Mouse (Mus musculus): ENCODE measurements at regions not wholly inside any gene's neighbourhood (a gene's known extent, or its start where the extent isn't known, plus 50 kb on each side); places are given as distances from the start of the nearest gene placed in this dataset.

DNA sequence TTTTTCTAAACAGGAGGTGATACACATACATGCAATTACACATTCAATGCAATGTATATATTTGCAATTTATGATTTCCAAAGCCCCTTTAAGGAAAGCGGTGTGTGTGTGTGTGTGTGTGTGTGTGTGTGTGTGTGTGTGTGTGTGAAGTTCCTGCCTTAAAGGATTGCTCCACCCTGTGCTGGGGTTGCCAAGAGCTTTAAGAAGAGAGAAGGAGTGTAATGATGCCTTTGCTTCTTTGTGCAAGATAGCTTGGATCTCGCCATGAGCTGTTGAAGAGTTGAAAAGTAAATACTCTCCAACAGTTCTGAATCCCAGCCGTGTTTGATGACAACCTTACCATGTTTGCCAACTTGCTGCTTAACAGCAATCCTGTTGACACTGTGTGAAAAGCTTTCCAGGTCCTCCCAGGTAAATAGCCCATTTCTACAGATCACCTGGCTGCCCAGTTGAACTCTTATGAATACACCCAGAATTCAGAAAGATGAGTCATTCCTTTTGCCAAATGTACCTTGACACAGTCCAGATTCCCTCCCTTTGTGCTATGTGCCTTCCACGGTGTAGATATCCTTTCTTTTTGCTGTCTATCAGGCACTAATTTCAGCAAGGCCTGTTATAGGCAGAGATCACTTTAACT lies 216.3 kb downstream of the Ikzf2 start:
- no peaks in the 10 kb centered on the region for H3K9me3 ChIP-seq (ENCODE audit: control insufficient read depth, low read length)
- H3K9ac ChIP-seq (replicated peaks; ENCODE audit: low read length), result no peak overlapping the region
- no peaks in the 10 kb centered on the region for H3K4me1 ChIP-seq (ENCODE audit: control insufficient read depth, insufficient read depth, low read length)
- H3K27me3 ChIP-seq (ENCODE audit: control insufficient read depth, insufficient read depth, low read length), result no peaks in the 10 kb centered on the region
- 90% methylated on average over 4 of the region's 4 CpGs for WGBS
- ATAC-seq (ENCODE audit: low FRiP score, low TSS enrichment) (no peak), DNase-seq (no peak)
- H3K27ac ChIP-seq (replicated peaks; ENCODE audit: low read depth, low read length), result no peak overlapping the region
- H3K4me3 ChIP-seq (replicated peaks; ENCODE audit: low read depth, low read length), result no peak overlapping the region
- no peak overlapping the region for H3K4me2 ChIP-seq (ENCODE audit: low read length)
- no peaks in the 10 kb centered on the region for H3K36me3 ChIP-seq (ENCODE audit: control insufficient read depth, insufficient read depth, low read length)

- ATAC-seq (ENCODE audit: low FRiP score, low TSS enrichment), result no peak
- H3K36me3 ChIP-seq (ENCODE audit: control insufficient read depth, insufficient read depth, low read length), result no peaks in the 10 kb centered on the region
Observed at GRCm38 (mm10) chr1:69469158-69469901, 217.7 kb downstream of the Ikzf2 start.

GRCm38 (mm10) chr1:69466534-69467275 lies 220.3 kb downstream of the Ikzf2 start:
- H3K36me3 ChIP-seq (ENCODE audit: control insufficient read depth, insufficient read depth, low read length), result no peaks in the 10 kb centered on the region
- DNase-seq, result peak; percentile 9
- no peak overlapping the region for H3K9ac ChIP-seq (replicated peaks; ENCODE audit: low read length)
- no peak overlapping the region for H3K27ac ChIP-seq (replicated peaks; ENCODE audit: low read depth, low read length)
- no peaks in the 10 kb centered on the region for H3K9me3 ChIP-seq (ENCODE audit: control insufficient read depth, low read length)
- no peak overlapping the region for H3K4me3 ChIP-seq (replicated peaks; ENCODE audit: low read depth, low read length)
- ATAC-seq (ENCODE audit: low FRiP score, low TSS enrichment), result peak; percentile 24; the same call in 1 of the 2 replicates
- H3K27me3 ChIP-seq (ENCODE audit: control insufficient read depth, insufficient read depth, low read length), result no peaks in the 10 kb centered on the region
- H3K4me1 ChIP-seq (ENCODE audit: control insufficient read depth, insufficient read depth, low read length), result no peaks in the 10 kb centered on the region
- 24% methylated on average over 5 of the region's 5 CpGs for WGBS
- no peak overlapping the region for H3K4me2 ChIP-seq (ENCODE audit: low read length)

More at GRCm38 (mm10) chr1:69469158-69469901, 217.7 kb downstream of the Ikzf2 start:
- Histone ChIP-seq H3K27me3 (ENCODE audit: control insufficient read depth, insufficient read depth, low read length) (no peaks in the 10 kb centered on the region), H3K4me1 (ENCODE audit: control insufficient read depth, insufficient read depth, low read length) (no peaks in the 10 kb centered on the region), H3K9me3 (ENCODE audit: control insufficient read depth, low read length) (no peaks in the 10 kb centered on the region), H3K4me3 (replicated peaks; ENCODE audit: low read depth, low read length) (no peak overlapping the region), H3K4me2 (ENCODE audit: low read length) (no peak overlapping the region), H3K9ac (replicated peaks; ENCODE audit: low read length) (no peak overlapping the region), H3K27ac (replicated peaks; ENCODE audit: low read depth, low read length) (no peak overlapping the region)
- WGBS, result 90% methylated on average over 8 of the region's 8 CpGs
- DNase-seq, result no peak

GRCm38 (mm10) chr1:69461191-69461590 lies 225.9 kb downstream of the Ikzf2 start:
- H3K27ac ChIP-seq (replicated peaks; ENCODE audit: low read depth, low read length), result no peak overlapping the region
- ATAC-seq (ENCODE audit: low FRiP score, low TSS enrichment) (no peak), DNase-seq (no peak)
- H3K9me3 ChIP-seq (ENCODE audit: control insufficient read depth, low read length), result no peaks in the 10 kb centered on the region
- WGBS, result 81% methylated on average over 3 of the region's 3 CpGs
- no peak overlapping the region for H3K4me2 ChIP-seq (ENCODE audit: low read length)
- no peak overlapping the region for H3K4me3 ChIP-seq (replicated peaks; ENCODE audit: low read depth, low read length)
- H3K4me1 ChIP-seq (ENCODE audit: control insufficient read depth, insufficient read depth, low read length), result no peaks in the 10 kb centered on the region
- no peak overlapping the region for H3K9ac ChIP-seq (replicated peaks; ENCODE audit: low read length)
- H3K36me3 ChIP-seq (ENCODE audit: control insufficient read depth, insufficient read depth, low read length), result no peaks in the 10 kb centered on the region
- no peaks in the 10 kb centered on the region for H3K27me3 ChIP-seq (ENCODE audit: control insufficient read depth, insufficient read depth, low read length)

GRCm38 (mm10) chr1:69459899-69460298 lies 227.1 kb downstream of the Ikzf2 start:
- ATAC-seq (ENCODE audit: low FRiP score, low TSS enrichment) (no peak), DNase-seq (no peak)
- Histone ChIP-seq H3K9ac (replicated peaks; ENCODE audit: low read length) (no peak overlapping the region), H3K27ac (replicated peaks; ENCODE audit: low read depth, low read length) (no peak overlapping the region), H3K4me3 (replicated peaks; ENCODE audit: low read depth, low read length) (no peak overlapping the region), H3K27me3 (ENCODE audit: control insufficient read depth, insufficient read depth, low read length) (no peaks in the 10 kb centered on the region), H3K9me3 (ENCODE audit: control insufficient read depth, low read length) (no peaks in the 10 kb centered on the region), H3K36me3 (ENCODE audit: control insufficient read depth, insufficient read depth, low read length) (no peaks in the 10 kb centered on the region), H3K4me2 (ENCODE audit: low read length) (no peak overlapping the region), H3K4me1 (ENCODE audit: control insufficient read depth, insufficient read depth, low read length) (no peaks in the 10 kb centered on the region)

DNA sequence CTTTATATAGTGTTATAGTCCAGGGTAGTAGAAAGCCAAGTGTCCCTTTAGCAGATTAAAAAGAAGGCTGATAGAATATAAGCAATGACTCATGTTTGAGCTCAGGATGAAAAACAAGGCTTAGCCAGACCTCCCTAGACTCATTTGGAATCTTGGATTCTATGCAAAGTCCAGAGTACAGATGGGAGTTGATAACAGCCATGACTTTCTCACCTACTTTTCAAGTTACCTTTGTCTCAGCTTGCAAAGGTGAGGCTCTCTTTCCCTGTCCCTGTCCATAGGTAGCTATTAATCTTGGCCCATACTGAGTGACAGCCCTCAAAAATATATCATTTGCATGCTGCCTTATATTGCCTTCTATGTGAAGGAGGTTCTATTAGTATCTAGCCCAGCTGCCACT lies 229.6 kb downstream of the Ikzf2 start:
- no peaks in the 10 kb centered on the region for H3K9me3 ChIP-seq (ENCODE audit: control insufficient read depth, low read length)
- ATAC-seq (ENCODE audit: low FRiP score, low TSS enrichment), result no peak
- no peak overlapping the region for H3K9ac ChIP-seq (replicated peaks; ENCODE audit: low read length)
- no peaks in the 10 kb centered on the region for H3K4me1 ChIP-seq (ENCODE audit: control insufficient read depth, insufficient read depth, low read length)
- DNase-seq, result no peak
- H3K4me3 ChIP-seq (replicated peaks; ENCODE audit: low read depth, low read length), result no peak overlapping the region
- H3K27ac ChIP-seq (replicated peaks; ENCODE audit: low read depth, low read length), result no peak overlapping the region
- H3K36me3 ChIP-seq (ENCODE audit: control insufficient read depth, insufficient read depth, low read length), result no peaks in the 10 kb centered on the region
- no peak overlapping the region for H3K4me2 ChIP-seq (ENCODE audit: low read length)
- no peaks in the 10 kb centered on the region for H3K27me3 ChIP-seq (ENCODE audit: control insufficient read depth, insufficient read depth, low read length)

- WGBS, result 89% methylated on average over 3 of the region's 3 CpGs
Observed at GRCm38 (mm10) chr1:69453991-69454390, 233.1 kb downstream of the Ikzf2 start.

DNA sequence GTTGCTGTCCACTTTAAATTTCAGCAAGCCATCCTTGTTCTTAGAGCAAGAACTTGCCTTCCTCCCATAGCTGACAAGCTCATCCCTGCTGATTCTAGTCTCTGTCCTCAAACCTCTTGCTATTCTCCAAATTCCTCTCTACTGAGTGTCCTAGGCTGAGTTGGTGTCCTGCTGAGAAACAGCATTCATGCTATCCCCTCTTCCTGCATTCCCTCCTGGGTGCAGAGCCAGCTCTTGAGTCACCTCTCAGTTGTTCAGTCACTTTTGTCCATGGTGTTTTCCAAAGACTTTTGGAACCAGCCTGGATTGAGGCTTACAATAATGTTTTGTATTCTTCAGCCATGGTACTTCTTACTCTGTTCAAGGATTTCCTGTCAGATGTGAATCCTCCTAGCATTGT lies 234.1 kb downstream of the Ikzf2 start:
- Histone ChIP-seq H3K4me2 (ENCODE audit: low read length) (no peak overlapping the region), H3K4me1 (ENCODE audit: control insufficient read depth, insufficient read depth, low read length) (no peaks in the 10 kb centered on the region), H3K9ac (replicated peaks; ENCODE audit: low read length) (no peak overlapping the region), H3K27ac (replicated peaks; ENCODE audit: low read depth, low read length) (no peak overlapping the region), H3K4me3 (replicated peaks; ENCODE audit: low read depth, low read length) (no peak overlapping the region), H3K27me3 (ENCODE audit: control insufficient read depth, insufficient read depth, low read length) (no peaks in the 10 kb centered on the region), H3K36me3 (ENCODE audit: control insufficient read depth, insufficient read depth, low read length) (no peaks in the 10 kb centered on the region), H3K9me3 (ENCODE audit: control insufficient read depth, low read length) (no peaks in the 10 kb centered on the region)
- DNase-seq (no peak), ATAC-seq (ENCODE audit: low FRiP score, low TSS enrichment) (no peak)

More at GRCm38 (mm10) chr1:69453991-69454390, 233.1 kb downstream of the Ikzf2 start:
- Histone ChIP-seq H3K36me3 (ENCODE audit: control insufficient read depth, insufficient read depth, low read length) (no peaks in the 10 kb centered on the region), H3K27me3 (ENCODE audit: control insufficient read depth, insufficient read depth, low read length) (no peaks in the 10 kb centered on the region), H3K4me1 (ENCODE audit: control insufficient read depth, insufficient read depth, low read length) (no peaks in the 10 kb centered on the region), H3K9me3 (ENCODE audit: control insufficient read depth, low read length) (no peaks in the 10 kb centered on the region), H3K9ac (replicated peaks; ENCODE audit: low read length) (no peak overlapping the region), H3K4me2 (ENCODE audit: low read length) (no peak overlapping the region), H3K4me3 (replicated peaks; ENCODE audit: low read depth, low read length) (no peak overlapping the region), H3K27ac (replicated peaks; ENCODE audit: low read depth, low read length) (no peak overlapping the region)
- DNase-seq, result no peak
- ATAC-seq (ENCODE audit: low FRiP score, low TSS enrichment), result no peak

All from midbrain, embryonic 14.5 days (tissue).